Mouse (Mus musculus): ENCODE results near the gene Gm21317. TPM values are rescaled to one million over a fixed set of nuclear protein-coding genes. Genes with fewer than 3 reads are reported as not detected.

Gene Gm21317
- polyA plus RNA-seq (2014; fragmentation: Illumina TruSeq; extraction: RNeasy Lipid Tissue Mini Kit (QIAGEN cat#74804); ENCODE audit: low replicate concordance) = not detected

DNA sequence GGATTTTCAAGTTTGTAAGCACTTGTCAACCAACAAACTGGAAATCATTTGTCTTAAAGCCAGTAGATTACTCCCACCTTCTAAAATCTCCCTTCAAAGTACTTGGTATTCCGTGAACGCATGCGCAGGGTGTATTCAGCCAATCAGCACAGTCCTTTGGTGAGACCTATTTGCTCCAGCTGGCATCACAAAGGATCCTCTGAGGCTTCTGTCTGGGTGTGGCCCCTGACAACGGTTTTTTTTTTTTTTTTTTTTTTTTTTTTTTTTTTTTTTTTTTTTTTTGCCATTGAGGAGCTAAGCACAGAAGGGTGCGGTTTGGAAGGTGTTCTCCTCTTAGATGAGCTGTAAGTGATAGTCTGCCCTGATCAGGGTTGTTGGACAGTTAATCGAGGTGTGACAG lies at the start of gene Gm21317:
Gene Gm21317, plus strand, starts transcription at position 301 of the 400 bp plus-strand sequence.

All from small intestine, adult 10 weeks (tissue).